Mouse (Mus musculus) liver, postnatal 0 days (tissue): ENCODE data around the gene Asb16. TPM values are rescaled to one million over a fixed set of nuclear protein-coding genes. Genes with fewer than 3 reads are reported as not detected.

Experiments used
- ATAC-seq: fragments of 200-750 bp; cut with Nextera tagmentation; 2 replicates; pipeline ENCODE4 v1.8.0; 2017; ENCODE audit warnings: mild to moderate bottlenecking, moderate library complexity
- DNase-seq: peaks from one replicate; pipeline ENCODE4 v3.0.0-alpha.2; 2016
- H3K27ac ChIP-seq: fragments of 300-500 bp; sonication (generic); 2 replicates; pipeline ENCODE4 v1.5.1; 2014; ENCODE audit warnings: antibody characterized with exemption, moderate library complexity, mild to moderate bottlenecking, low read depth
- H3K27me3 ChIP-seq: fragments of 300-500 bp; sonication (generic); 2 replicates; pipeline ENCODE4 v1.6.1; 2014; ENCODE audit warnings: low read length, control low read depth, mixed read lengths; ENCODE audit not compliant: insufficient read depth
- H3K36me3 ChIP-seq: fragments of 300-500 bp; sonication (generic); replicated peaks from 2 replicates; pipeline ENCODE4 v1.6.1; 2014; ENCODE audit warnings: mild to moderate bottlenecking, control low read depth, low read length, moderate library complexity, mixed read lengths; ENCODE audit not compliant: insufficient read depth
- H3K4me1 ChIP-seq: fragments of 300-500 bp; sonication (generic); 2 replicates; pipeline ENCODE4 v1.6.1; 2014; ENCODE audit warnings: antibody characterized with exemption, mild to moderate bottlenecking, control low read depth; ENCODE audit not compliant: insufficient read depth
- H3K4me2 ChIP-seq: fragments of 300-500 bp; sonication (generic); 2 replicates; pipeline ENCODE4 v1.6.1; 2014; ENCODE audit warnings: low read depth, mild to moderate bottlenecking, low read length, moderate library complexity, mixed read lengths
- H3K4me3 ChIP-seq: fragments of 300-500 bp; sonication (generic); 2 replicates; pipeline ENCODE4 v1.5.1; 2014; ENCODE audit warnings: low read depth, low read length
- H3K9ac ChIP-seq: fragments of 300-500 bp; sonication (generic); replicated peaks from 2 replicates; pipeline ENCODE4 v1.6.1; 2014; ENCODE audit warnings: mild to moderate bottlenecking, moderate library complexity
- H3K9me3 ChIP-seq: fragments of 300-500 bp; sonication (generic); 2 replicates; pipeline ENCODE4 v1.6.1; 2016; ENCODE audit warnings: mild to moderate bottlenecking, control low read depth, low read length, mixed read lengths
- CTCF ChIP-seq: sonication (generic); IDR thresholded peaks from 2 replicates; pipeline ENCODE4 v1.5.1; 2016; ENCODE audit warnings: antibody characterized with exemption, low read depth
- EP300 ChIP-seq: IDR thresholded peaks from 2 replicates; pipeline ENCODE4 v1.6.1; 2016; ENCODE audit warnings: antibody characterized with exemption, low read depth, mild to moderate bottlenecking
- WGBS: fragments of 180-500 bp; shearing (Covaris S2); extraction: QIAGEN DNeasy Blood & Tissue Kit; methylation state at CpG from one replicate; pipeline ENCODE4 v1.1.7; 2014; ENCODE audit not compliant: insufficient replicate concordance; 5-methylcytosine and 5-hydroxymethylcytosine counted together
- polyA plus RNA-seq: library from polyadenylated mRNA; unstranded; fragments of >200 nt; fragmentation: Nextera tagmentation; extraction: Ambion mirVana; gene quantifications from 2 replicates; pipeline ENCODE4 v1.2.1, GENCODE M21; 2015

Asb16 gene
- polyA plus RNA-seq, 1 experiment from 2014 or later: not detected

- Histone ChIP-seq H3K4me1 (peaks cover 25% of the 10 kb centered on the region), H3K4me2 (peak within 1 kb of the TSS; percentile 95), H3K27me3 (no peaks in the 10 kb centered on the region), H3K27ac (peak within 1 kb of the TSS; percentile 99), H3K9me3 (no peaks in the 10 kb centered on the region), H3K4me3 (peak within 1 kb of the TSS; percentile 88), H3K36me3 (peaks cover 14% of the 10 kb centered on the region), H3K9ac (peak within 1 kb of the TSS; percentile 100)
- ATAC-seq (peak; percentile 6; the same call in 1 of the 2 replicates), DNase-seq (peak; percentile 82)
- no peak for TF ChIP-seq EP300
- no peak for TF ChIP-seq CTCF
- WGBS: 1% methylated on average over 25 of the region's 25 CpGs
Observed at GRCm38 (mm10) chr11:102319410-102319792, 50.9 kb downstream of the Asb16 start, which contains the start of gene Ubtf. Gene Ubtf, minus strand, starts transcription at chr11:102319742.

DNA sequence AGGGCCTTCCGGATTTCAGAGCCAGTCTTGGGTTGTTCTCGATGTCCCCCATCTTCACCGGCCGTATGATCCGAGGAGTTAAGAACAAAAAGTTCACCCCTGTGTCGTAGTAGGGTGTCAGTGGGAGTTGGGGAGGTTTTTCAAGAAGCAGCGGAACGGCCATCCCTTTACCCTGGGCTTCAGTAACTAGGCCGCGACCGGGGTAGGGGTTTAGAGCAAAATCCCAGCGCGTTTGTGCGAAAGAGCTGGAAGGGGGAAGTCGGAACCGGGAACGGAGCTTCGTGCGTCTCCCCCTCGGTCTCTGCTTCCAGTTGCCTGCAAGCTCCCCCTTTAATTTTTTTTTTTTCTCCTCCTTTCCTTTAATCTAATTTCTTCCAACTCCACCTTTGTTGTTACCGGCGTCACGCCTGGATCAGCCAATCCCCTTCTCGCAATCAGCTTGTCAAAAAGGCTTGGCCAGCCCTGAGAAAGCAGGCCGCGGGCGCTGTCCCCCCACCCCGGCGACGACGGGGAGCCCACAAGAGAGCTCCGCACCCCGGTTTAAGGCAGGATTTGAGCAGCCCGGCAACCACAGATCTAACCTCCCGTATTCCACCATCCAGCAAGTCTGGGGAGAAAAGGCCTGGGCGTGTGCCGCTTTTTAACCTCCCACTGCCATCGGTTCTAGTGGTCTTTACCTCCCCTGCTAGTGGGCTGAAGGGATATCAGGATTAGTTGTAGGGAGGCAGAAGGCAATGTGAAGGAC is 51.6 kb downstream of the Asb16 start:
- DNase-seq (peak; percentile 80), ATAC-seq (no peak)
- H3K9me3 ChIP-seq: no peaks in the 10 kb centered on the region

GRCm38 (mm10) chr11:102320686-102321005 is 52.1 kb downstream of the Asb16 start:
- WGBS: 32% methylated on average over 10 of the region's 10 CpGs
- ATAC-seq (no peak), DNase-seq (peak; percentile 45)
- H3K4me2 ChIP-seq: peak overlapping the region; percentile 95
- 0 out of 2 replicates have a peak, but pooled peaks cover 2% of the 10 kb centered on the region for H3K36me3 ChIP-seq
- peaks cover 16% of the 10 kb centered on the region for H3K4me1 ChIP-seq
- H3K27me3 ChIP-seq: no peaks in the 10 kb centered on the region
- no peaks in the 10 kb centered on the region for H3K9me3 ChIP-seq
- H3K27ac ChIP-seq: peak overlapping the region; percentile 99
- no peak for TF ChIP-seq CTCF
- no peak for TF ChIP-seq EP300
- H3K4me3 ChIP-seq: peak overlapping the region; percentile 88
- peak overlapping the region; percentile 100 for H3K9ac ChIP-seq

More for the DNA sequence above, 51.6 kb downstream of the Asb16 start:
- TF ChIP-seq EP300: no peak
- no peak for TF ChIP-seq CTCF
- H3K9ac ChIP-seq: peak overlapping the region; percentile 100
- no peaks in the 10 kb centered on the region for H3K27me3 ChIP-seq
- peaks cover 22% of the 10 kb centered on the region for H3K4me1 ChIP-seq
- WGBS: under 1% methylated on average over 38 of the region's 38 CpGs
- peak overlapping the region; percentile 99 for H3K27ac ChIP-seq
- H3K36me3 ChIP-seq: peaks cover 7% of the 10 kb centered on the region
- peak overlapping the region; percentile 88 for H3K4me3 ChIP-seq
- H3K4me2 ChIP-seq: peak overlapping the region; percentile 95

GRCm38 (mm10) chr11:102321931-102322330 is 53.4 kb downstream of the Asb16 start:
- Histone ChIP-seq H3K4me1 (peaks cover 8% of the 10 kb centered on the region), H3K36me3 (no peaks in the 10 kb centered on the region), H3K4me3 (no peak overlapping the region), H3K9ac (no peak overlapping the region), H3K9me3 (no peaks in the 10 kb centered on the region), H3K27me3 (no peaks in the 10 kb centered on the region; the same call in 1 of the 2 replicates), H3K27ac (no peak overlapping the region), H3K4me2 (no peak overlapping the region)
- 79% methylated on average over 6 of the region's 6 CpGs for WGBS
- ATAC-seq (no peak), DNase-seq (no peak)
- TF ChIP-seq EP300 (no peak), CTCF (no peak)

DNA sequence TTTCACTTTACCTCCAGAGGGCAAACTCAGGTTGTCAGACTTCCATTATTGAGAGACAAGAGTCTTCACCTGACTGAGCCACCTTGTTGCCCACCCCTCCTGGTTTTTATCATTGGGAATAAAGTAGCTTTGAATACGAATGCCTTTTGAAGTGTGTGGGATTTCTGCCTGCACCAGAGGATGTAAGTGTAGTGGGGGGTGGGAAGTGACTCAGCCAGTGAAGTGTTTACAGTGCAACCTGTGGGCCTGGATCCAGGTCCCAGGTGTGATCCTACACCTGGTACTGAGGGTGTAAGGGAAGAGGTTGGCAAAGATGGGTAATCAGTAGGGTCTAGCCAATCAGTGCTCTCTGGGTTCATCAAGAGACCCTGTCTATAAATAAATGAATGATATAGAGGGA is 55.0 kb downstream of the Asb16 start:
- WGBS: 70% methylated on average over 1 of the region's 1 CpGs
- Histone ChIP-seq H3K4me3 (no peak overlapping the region), H3K9ac (no peak overlapping the region), H3K27ac (no peak overlapping the region), H3K9me3 (no peaks in the 10 kb centered on the region), H3K4me1 (peaks cover 8% of the 10 kb centered on the region), H3K27me3 (no peaks in the 10 kb centered on the region; the same call in 1 of the 2 replicates), H3K4me2 (no peak overlapping the region), H3K36me3 (no peaks in the 10 kb centered on the region)
- ATAC-seq: no peak
- DNase-seq: no peak
- TF ChIP-seq EP300: no peak
- TF ChIP-seq CTCF: no peak

GRCm38 (mm10) chr11:102327250-102327649 is 58.7 kb downstream of the Asb16 start:
- ATAC-seq (no peak), DNase-seq (no peak)
- Histone ChIP-seq H3K4me3 (no peak overlapping the region), H3K9me3 (no peaks in the 10 kb centered on the region), H3K36me3 (no peaks in the 10 kb centered on the region), H3K27ac (no peak overlapping the region), H3K4me2 (no peak overlapping the region), H3K9ac (no peak overlapping the region), H3K27me3 (no peaks in the 10 kb centered on the region; the same call in 1 of the 2 replicates), H3K4me1 (no peaks in the 10 kb centered on the region)
- no peak for TF ChIP-seq EP300
- TF ChIP-seq CTCF: no peak
- WGBS: 62% methylated on average over 5 of the region's 5 CpGs
